ENCODE assay signal across 14 mouse cellular contexts in genomic region chr5:65610541-65610940, GRCm38 (mm10).
"Had no signal": no experiment of that assay in that cellular context is flagged by ENCODE, and none has a peak within 500 bp of the region (broad histone marks: within the 10 kb centered on the region; RNA-seq: fewer than 3 reads in every experiment).

No protein-coding gene starts in this region.

- H3K4me3 ChIP-seq: lung, embryonic 15.5 days; megakaryocyte, embryonic 14.5 days; midbrain, embryonic 13.5 days; midbrain, embryonic 15.5 days; neural tube, embryonic 12.5 days had no signal

- H3K9me3 ChIP-seq: lung, embryonic 15.5 days; megakaryocyte, embryonic 14.5 days; midbrain, embryonic 13.5 days; midbrain, embryonic 15.5 days; neural tube, embryonic 12.5 days had no signal

- H3K4me2 ChIP-seq: lung, embryonic 15.5 days; midbrain, embryonic 11.5 days; midbrain, embryonic 13.5 days; midbrain, embryonic 15.5 days; neural tube, embryonic 12.5 days had no signal

- H3K4me1 ChIP-seq: lung, embryonic 15.5 days; midbrain, embryonic 13.5 days; midbrain, embryonic 15.5 days; neural tube, embryonic 12.5 days had no signal

- H3K27me3 ChIP-seq: lung, embryonic 15.5 days; megakaryocyte, embryonic 14.5 days; midbrain, embryonic 13.5 days; midbrain, embryonic 15.5 days; neural tube, embryonic 12.5 days had no signal

- DNase-seq: lung, adult 2 months; lung, postnatal 14 days; right cerebral cortex, postnatal 14 days; spleen, adult 18-20 months; thymus, adult 18-20 months; thymus, postnatal 14 days; thymus, postnatal 36 days had no signal

- H3K27ac ChIP-seq: lung, embryonic 15.5 days; macrophage; midbrain, embryonic 13.5 days; midbrain, embryonic 15.5 days; neural tube, embryonic 12.5 days had no signal

- ATAC-seq: midbrain, embryonic 13.5 days; midbrain, embryonic 15.5 days had no signal

- H3K9ac ChIP-seq: lung, embryonic 15.5 days; midbrain, embryonic 13.5 days; midbrain, embryonic 15.5 days; neural tube, embryonic 12.5 days had no signal
